Mouse (Mus musculus) heart, adult 18-20 months (tissue): ENCODE measurements around the gene Rnf43. TPM values are rescaled to one million over a fixed set of nuclear protein-coding genes. Genes with fewer than 3 reads are reported as not detected.
A peak's percentile ranks its signal among the peaks of the same experiment; 100 is the strongest.

Experiments
- DNase-seq, 2 experiments: peaks; one replicate each; pipeline ENCODE4 v3.0.0; 2021 to 2022; ENCODE audit warnings: mixed read lengths in 1 of 2
- total RNA-seq, 2 experiments: library from RNA; stranded (reverse); gene quantifications; 2 replicates each; pipeline ENCODE4 v1.2.3; 2021

Gene Rnf43
- total RNA-seq, 2 experiments from 2014 or later: 0.10 to 0.67 TPM

DNA sequence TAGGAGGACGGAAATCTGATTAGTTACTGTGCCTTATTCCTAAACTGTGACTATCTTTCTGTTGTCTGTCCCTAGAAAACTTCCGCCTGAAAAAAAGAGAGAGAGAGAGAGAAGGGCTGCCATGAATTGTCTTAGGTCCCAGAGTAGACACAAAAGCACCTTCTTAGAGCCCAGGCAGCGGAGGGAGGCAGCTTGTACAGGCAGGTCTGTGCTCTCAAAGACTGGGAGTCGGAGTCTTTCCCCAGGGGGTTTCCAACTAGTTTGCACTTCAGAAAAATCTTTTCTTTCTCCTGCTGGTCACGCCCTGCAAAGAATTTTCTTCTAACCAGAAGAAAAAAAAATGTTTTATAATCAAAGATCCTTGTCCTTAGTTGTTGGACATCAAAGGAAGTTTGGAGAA lies 15.2 kb downstream of the Rnf43 start:
- no peak for DNase-seq

DNA sequence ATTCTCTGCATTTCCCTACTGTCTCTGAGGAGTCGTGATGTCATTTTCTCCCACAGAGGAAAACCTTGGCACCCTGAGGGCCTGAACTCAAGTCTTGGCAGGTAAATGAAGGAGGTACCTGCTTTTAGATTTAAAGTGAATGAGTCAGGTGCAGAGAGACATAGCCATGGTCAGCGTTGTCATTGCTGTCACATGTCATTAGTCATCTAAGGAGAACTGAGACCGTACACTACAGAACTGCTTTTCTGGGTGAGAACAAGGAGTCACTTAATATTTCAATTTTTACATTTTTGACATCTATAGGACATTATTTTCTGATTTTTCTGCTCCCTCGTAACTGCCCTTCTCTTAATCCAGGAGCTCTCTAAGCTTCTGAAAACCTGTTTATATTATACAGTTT lies 16.0 kb downstream of the Rnf43 start:
- no peak for DNase-seq

DNA sequence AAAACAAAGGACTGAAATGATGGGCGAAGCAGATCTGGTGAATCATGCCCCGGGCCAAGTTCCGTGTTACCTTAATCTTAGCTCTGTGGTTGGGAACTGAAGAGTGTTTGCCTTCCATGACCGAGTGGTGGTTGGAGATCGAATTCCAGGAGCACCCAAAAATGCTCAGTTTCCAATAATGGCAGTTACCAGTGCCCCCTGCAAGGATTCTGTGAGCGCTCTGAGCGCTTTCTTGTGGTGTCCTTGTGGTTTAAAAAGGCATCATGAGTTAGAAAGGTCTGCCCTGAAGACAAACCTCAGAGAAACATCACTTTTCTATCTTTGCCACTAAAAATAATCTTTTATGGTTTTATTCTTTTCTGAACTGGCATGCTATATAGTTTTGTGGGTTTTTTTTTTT lies 16.5 kb downstream of the Rnf43 start:
- DNase-seq: no peak

DNA sequence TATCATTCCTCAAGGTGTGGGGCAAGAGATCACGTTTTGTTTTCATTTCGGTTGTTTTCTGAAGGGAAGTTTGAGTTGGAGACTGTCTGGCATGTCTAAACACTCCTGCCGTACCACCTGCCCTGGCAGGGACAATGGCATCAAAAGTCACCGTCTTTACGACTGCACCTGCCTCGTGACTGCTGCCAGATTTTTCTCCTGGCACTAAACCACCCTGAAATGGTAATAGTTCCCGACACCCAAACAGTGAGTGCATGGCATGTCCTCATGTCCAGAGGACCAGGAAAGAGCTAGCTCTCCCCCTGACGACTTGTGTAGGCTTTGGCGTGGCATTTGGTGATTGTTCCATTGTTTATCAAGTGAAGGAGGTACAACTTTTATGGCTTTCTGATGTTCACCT lies 18.3 kb downstream of the Rnf43 start:
- DNase-seq: no peak

DNA sequence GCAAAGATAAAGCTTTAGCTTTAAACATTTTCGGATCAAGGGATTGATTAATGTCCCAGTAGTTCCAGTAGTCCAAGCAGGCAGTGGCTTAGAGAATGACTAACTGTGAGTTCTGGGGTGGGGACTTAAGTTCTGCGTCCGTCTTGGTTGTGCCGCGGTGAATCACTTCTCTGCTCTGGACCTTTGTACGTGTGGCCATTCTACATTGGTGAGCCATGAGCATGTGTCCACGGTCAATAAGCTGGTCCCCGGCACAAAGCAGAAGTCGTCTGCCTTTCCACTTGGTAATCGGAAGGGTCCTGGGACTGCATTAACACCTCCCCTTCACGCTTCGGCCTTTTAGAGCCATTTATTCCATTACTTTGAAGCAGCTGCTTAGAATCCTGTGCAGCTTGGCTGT lies 19.6 kb downstream of the Rnf43 start:
- no peak for DNase-seq

DNA sequence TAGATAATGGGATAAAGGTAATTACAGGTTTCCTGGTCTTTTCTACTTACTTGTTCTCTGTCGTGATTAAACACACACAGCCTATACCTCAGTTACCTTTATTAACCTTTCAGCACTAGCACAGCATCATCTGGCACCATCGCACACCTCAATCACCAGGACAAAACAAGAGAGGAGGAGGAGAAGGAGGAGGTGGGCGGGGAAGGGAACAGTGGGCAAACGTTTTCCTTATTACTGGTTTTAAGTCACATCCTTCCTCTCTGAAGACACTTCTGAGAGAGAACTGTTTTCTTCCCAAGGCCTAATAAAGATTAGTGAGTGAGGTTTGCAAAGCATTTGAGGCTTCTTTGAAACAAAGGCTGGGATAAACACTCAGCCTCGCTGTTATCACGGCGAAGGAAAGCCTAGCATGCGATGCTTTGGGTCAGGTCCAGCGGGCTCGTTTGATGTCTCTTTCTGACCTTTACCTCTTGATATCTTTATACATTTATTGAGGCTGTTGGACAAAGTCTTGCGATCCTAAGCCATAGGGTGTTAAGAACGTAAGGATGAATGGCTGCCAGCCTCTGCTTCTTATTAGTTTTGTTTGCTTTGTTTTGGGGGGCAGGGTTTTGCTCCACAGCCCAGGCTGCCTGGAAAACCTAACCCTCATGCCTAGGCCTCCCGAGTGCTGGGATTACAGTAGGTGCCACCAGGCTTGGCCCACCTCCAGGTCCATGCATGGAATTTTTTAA lies 20.5 kb downstream of the Rnf43 start:
- DNase-seq: no peak

DNA sequence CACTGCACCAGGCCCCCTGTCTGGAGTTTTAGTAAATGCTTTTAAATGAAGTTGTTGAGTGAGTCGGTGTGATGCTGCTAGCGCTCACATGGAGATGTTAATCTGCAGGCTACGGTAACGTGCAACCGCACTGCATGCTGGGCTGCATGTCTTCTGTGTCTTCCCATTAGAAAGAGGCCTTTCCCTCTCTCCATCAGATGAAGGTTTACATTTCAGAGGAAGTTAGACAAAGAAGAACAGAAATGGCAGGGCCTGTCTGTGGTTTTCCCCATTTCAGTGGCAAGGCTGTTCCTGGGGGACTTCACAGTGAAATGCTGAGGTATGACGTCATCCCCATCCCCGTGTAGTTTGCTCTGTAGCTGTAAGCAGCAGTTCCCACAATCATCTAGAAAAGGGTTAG lies 23.9 kb downstream of the Rnf43 start:
- no peak for DNase-seq

DNA sequence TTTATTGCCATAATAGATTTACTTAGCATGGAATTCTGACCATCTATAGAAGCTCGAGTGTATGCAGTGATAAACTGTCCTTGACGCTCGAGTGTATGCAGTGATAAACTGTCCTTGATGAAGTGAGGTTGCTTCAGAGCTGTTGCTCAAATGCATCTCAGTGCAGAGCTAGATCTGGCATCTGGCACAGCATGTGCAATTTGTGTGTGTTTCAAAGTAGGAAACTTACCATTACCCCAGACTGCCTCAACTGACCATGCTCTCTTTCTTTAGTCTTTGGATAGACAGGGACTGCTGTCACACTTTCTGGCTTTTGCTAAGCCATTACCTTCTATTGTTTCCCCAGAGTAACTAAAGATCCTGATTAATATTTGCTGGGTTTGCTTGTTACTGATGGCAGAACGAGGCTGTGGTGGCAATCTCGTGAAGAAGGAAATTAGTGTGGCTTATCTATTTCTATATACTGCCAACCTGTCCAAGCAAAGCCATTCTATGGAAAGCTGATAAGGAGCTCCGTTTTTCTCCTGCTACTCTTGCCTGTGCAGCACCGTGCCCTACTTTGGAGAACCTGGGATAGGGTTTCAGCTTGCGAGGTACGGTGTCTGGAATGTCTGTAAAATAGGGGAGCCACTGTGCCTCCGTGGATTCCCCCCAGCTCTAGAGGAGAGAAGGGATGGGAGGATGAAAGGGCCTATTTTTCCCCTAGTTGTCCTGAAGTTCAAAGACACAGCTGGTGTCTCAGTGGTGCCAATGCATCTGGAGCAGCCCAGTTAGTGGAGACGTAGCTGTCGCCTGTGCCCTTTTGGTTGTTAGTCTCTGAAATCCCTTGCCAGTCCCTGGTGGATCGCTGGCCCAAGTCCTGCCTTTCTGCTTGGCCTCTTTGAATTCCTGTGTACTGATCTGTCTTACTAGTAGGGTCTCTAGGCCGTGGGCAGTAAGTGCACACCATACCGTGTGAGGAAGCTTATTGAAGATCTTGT lies 25.0 kb downstream of the Rnf43 start:
- DNase-seq: no peak

DNA sequence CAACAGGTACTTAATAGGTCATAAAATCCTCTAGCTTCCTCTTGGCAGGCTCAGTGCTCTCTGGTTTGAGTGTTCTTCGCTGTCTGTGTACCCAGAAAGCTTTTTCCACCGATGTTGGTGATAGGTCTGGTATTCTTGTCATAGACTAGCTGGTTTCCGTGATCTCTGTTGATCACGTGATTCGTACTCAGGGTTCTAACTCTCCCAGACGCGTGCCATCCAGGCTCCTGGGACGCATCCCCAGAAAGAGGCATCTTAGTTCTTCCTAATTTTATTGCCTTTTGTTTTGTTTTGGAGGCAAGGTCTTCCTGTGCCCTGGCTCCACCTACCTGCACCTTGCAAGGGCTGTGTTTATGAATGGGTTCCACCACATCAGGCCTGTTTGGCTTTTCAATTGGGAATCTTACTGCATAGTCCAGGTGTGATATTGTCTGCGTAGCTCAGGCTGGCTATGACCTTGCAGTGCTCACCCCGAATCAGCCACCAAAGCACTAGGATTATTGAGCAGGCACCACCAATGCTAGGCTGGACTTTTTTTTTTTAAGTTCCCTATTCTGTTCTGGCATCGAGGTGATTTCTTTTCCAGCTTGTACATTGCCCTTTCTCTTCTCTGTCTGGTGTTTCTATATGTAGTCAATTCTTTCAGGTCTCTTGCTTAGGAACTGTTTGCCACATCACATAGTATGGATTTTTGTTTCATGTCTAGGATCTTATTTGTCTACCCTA lies 26.1 kb downstream of the Rnf43 start:
- no peak for DNase-seq

DNA sequence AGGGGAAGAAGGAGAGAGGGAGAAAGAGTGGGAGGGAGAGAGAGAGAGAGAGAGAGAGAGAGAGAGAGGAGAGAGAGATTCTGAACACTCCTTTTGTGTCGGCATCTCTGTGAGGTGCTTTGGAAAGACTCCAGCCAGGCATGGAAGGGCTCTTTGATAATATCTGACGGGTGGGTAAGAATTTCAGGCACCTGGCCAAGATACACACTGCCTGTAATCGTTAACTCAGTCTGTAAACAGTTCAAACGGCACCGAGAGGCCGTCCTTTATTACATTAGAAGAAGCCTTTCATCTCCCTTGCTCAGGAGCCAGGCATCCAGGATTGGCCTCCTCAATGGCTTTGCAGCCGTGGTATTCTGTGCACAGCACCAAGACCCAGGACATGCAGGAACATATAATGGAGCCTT lies 26.9 kb downstream of the Rnf43 start:
- DNase-seq: no peak

DNA sequence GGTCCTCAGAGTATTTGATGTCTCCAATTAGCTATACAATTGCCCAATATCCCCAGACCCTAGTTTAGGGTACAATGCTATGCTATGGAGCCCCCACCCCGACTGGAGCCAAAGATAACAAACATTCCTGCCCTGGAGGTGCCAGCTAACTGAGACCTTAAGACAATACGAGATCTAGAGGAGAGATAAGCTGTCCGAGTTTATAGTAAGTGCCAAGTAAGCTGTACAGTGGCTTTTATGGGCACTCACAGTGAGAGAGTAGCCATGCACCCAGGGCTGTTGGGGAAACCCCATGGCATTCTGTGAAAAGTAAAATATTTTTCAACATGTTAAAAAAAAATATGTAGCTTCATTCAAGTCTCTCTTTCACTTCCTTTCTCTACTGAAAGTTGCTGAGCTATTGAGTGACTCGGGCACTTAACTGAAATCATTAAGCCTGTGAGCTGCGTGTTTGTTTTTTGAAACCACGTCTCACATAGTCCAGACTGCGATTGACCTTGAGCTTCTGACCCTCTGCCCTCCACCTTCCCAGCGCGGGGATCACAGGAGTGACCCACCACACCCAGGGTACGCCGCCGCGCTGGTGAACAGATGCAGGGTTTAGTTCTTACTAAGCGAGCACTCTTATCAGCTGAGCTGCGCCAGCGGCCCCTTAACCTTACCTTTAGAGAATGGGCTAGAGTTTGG lies 27.7 kb downstream of the Rnf43 start:
- no peak for DNase-seq

DNA sequence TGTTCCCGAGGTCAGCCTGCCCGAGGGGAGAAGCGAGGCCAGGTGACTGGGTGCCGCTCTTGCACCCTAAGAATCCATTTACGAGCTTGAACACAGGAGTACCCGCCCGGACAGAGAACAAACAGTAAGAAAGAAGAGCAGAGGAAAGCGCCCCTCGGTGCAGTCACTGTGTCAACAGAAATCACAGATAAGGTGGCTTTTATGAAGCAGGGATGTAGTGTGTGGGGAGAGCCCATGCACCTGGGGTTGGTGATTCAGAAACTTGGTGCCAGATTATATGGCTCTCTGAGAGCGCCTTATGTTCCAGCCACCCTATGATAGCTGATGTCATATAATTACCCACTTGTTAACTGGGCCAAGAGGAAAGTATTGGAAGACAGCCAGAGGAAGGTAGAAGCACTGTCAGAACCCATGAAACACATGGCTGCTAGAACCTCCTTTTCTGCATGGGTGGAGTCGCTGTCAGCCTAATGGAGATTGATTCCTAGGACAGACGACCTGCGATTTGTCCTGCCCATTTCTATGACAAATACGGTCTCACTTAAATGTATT lies 34.7 kb downstream of the Rnf43 start:
- no peak for DNase-seq

DNA sequence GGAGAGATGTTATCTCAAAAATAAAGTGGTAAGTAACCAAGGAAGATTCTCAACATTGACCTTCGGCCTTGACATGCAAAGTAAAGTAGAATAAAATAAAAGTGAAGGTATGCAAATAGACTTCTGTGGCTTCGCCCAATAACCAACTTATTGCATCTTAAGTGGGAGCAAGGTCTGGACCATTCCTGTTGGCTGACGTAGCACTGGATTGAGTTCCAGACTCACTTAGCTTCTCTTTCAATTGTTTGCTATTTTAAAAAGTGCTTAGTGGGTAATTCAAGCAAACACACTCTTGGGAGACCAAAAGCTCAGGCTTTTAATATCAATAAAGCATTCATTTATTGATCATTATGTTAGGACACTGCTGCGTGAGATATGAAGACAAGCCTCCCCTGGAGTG lies 35.6 kb downstream of the Rnf43 start:
- no peak for DNase-seq

DNA sequence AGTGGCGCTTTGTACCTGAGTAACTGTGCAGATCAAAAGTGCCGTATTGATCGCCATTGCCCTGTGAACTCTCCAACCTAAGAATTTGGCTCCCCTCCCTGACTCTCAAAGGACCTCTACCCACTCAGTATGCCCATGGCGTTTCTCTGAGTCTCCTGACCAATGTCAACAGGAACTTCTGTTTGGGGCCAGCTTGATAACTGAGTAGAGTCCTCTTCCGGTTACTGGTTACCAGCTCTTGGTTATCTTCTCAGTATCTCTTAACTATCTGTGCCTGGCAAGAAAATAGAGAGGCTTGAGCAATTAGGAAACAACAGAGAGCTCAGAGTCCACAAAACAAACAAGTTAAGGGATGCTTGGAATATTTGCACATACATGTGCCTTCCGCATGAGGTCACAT lies 38.6 kb downstream of the Rnf43 start:
- no peak for DNase-seq

DNA sequence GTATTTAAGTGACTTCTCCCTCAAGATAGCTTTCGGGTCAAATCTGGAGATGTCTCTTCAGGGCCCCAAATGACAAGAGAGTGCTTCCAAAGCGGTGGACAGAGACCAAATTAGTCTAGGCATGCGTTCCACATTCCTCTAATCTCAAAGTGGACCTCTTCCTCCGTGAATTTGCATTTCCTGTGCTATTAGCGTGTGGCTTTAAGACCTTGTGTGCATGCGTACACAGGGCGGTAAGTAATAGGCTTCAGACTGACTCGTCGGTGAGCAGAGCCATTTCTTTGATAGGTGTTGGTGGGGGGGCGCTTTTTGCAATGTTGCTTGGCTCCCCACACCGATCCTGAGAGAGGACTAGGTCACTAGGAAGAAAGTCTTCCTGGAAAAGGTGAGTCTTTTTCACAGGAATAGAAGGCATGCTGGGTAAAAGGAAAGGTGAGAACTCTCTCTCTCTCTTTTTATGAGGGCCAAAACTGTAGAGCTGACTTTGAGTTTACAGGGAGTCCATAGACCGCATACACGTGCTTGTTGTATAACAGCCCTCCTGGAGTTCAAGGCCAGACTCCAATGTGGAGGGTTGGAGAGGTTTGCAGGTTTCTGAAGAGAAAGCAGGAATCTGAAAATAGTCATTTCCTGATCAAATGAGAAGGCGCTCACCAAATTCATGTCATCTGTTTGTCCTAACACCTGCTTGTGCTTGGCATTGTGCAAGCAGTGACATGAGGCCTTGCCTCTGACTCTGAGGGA lies 39.5 kb downstream of the Rnf43 start:
- DNase-seq: no peak

DNA sequence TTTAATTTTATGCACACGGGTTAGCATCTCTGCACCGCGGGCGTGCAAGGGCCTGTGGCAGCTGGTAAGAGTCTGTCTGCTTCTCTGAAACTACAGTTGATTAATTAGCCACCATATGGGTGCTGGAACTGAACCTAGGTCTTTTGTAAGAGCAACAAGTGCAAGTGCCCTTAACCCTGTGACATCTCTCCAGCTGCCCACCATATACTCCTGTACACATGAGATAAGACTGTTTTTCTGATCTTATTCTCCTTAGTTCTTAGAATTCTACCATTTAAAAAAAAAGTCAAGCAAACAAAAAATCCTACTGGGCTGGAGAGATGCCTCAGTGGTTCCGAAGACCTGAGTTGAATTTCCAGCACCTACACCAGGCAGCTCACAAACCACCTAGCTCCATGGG lies 41.1 kb downstream of the Rnf43 start:
- DNase-seq: no peak

DNA sequence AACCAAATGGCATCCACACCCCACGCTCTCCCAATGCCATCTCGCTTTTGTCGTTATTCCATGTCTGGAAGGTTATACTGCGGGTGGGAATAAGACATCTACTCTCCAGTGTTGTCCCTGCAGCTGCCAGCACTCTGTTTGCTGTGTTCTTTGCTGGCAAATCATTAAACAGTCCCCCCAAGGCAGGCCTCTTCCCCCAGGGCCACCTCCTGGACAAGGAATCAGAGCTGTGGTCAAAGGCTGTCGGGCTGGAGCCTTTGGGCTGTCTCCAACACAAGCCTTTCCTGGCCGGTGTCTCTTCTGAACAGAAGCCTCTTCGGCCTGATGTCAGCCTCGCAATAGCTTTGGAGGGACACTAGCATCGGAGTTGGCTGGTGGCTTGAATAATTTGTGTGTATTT lies 41.8 kb downstream of the Rnf43 start:
- DNase-seq: no peak

DNA sequence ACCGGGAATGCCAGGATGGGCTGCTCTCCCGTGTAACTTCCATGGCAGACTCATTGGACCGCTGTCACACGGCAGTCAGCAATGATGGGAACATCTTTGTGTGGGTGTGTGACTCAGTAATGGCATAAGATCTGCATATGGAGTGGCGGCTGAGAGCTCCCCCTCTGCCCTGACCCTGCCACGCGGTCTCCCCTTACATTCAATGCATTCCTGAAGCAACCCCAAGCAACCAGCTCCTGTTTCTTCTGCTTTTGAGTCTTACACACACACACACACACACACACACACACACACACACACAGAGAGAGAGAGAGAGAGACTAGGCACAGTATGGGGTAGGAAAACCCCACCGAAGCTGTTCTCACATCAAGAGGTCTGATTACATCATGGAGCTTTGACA lies 45.0 kb downstream of the Rnf43 start:
- no peak for DNase-seq

DNA sequence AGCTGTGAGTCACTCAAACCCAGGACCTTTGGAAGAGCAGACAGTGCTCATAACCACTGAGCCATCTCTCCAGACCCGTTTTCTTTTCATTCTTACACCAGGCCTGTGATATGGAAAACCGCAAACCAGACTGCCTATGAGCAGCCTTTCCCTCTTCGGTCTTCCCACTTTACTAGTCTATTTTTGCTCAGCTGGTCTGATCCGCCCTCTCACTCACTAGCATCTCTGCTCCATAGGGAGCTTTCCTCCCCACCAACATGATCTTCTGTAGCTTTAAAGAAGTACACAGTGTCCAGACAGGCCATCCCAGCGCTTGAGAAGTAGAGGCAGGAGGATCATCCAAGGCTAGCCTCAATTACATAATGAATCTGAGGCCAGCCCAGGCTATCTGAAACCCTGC lies 46.5 kb downstream of the Rnf43 start:
- DNase-seq: no peak

DNA sequence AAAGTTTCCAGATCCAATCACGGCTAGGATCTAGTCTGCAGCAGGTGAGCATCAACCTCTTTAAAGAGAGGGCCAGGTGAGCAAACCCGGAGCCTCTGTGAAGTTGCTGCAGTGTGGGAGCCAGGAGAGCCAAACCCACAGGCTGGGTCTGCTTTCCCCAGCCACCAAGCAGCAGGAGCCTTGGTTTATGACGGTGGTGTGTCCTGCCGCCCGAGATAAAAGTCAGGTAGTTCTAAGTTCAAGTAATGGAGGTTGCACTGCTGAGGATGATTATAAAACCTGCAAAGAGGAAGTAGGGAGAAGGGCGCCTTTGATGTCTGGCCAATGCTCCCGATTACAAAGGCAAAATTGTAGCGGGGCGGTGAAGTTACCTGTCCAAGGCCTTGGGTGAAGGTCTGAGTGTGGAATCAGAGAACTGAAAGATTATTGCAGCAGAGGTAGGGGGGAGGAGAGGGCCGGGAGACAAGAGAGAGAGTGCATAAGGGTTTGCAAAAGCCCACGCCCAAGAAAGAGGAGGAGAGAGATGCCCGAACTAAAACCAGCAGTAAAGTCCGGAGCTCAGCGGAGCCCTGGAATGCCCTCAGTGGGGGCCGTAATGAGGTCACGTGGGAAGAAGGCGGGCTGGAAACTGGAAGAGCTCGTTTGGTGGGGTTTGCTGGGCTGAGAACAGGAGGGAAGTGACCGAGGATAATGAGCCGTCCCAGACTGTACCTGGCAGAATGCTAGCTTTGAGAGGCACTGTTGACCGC lies 47.2 kb downstream of the Rnf43 start:
- peak in 1 of 2 experiments; percentile 9 for DNase-seq

DNA sequence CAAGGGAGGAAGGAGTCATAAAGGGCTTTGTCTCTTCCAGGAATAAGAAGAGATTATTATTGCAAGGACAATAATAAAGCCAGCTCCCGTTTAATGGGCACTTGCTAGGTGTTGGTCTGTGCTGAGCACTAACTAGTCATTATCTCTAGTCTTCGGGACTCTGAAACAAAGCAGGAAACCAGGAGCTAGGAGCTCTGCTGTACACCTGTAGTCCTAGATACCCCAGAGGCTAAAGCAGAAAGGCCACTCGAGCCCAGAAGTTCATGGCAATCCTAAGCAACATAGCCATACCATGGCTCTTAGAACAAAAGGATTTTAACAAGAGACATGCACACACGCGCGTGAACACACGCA lies 47.7 kb downstream of the Rnf43 start:
- DNase-seq: no peak
